Mouse (Mus musculus): ENCODE data around the gene Ccdc162. TPM values are rescaled to one million over a fixed set of nuclear protein-coding genes. Genes with fewer than 3 reads are reported as not detected.

The Ccdc162 gene
- polyA plus RNA-seq, 1 experiment from 2014 or later: 0.69 TPM

- Histone ChIP-seq H3K27ac (replicated peaks; ENCODE audit: low read depth, low read length) (no peak overlapping the region), H3K9ac (replicated peaks; ENCODE audit: low read length) (no peak overlapping the region), H3K4me3 (ENCODE audit: low read depth, low read length) (no peak overlapping the region), H3K4me2 (ENCODE audit: low read depth, low read length) (no peak overlapping the region), H3K36me3 (replicated peaks; ENCODE audit: control insufficient read depth, insufficient read depth, low read depth, low read length) (no peaks in the 10 kb centered on the region), H3K4me1 (ENCODE audit: control insufficient read depth, insufficient read depth, low read length) (no peaks in the 10 kb centered on the region), H3K27me3 (ENCODE audit: control insufficient read depth, insufficient read depth, low read length) (no peaks in the 10 kb centered on the region), H3K9me3 (replicated peaks; ENCODE audit: control insufficient read depth, low read length) (no peaks in the 10 kb centered on the region)
- no peak for ATAC-seq (replicated peaks; ENCODE audit: insufficient number of reproducible peaks, low FRiP score, low TSS enrichment, low read depth)
- WGBS: 94% methylated on average over 5 of the region's 5 CpGs
- DNase-seq (ENCODE audit: low spot score): no peak
Observed at GRCm38 (mm10) chr10:41746554-41746953, 30.1 kb upstream of the Ccdc162 start.

GRCm38 (mm10) chr10:41744006-41744405, 27.6 kb upstream of the Ccdc162 start:
- H3K4me2 ChIP-seq (ENCODE audit: low read depth, low read length): no peak overlapping the region
- no peak overlapping the region for H3K9ac ChIP-seq (replicated peaks; ENCODE audit: low read length)
- H3K4me3 ChIP-seq (ENCODE audit: low read depth, low read length): no peak overlapping the region
- no peak overlapping the region for H3K27ac ChIP-seq (replicated peaks; ENCODE audit: low read depth, low read length)
- H3K4me1 ChIP-seq (ENCODE audit: control insufficient read depth, insufficient read depth, low read length): no peaks in the 10 kb centered on the region
- WGBS: 69% methylated on average over 4 of the region's 4 CpGs
- H3K27me3 ChIP-seq (ENCODE audit: control insufficient read depth, insufficient read depth, low read length): no peaks in the 10 kb centered on the region
- DNase-seq (ENCODE audit: low spot score): no peak
- ATAC-seq (replicated peaks; ENCODE audit: insufficient number of reproducible peaks, low FRiP score, low TSS enrichment, low read depth): no peak
- H3K36me3 ChIP-seq (replicated peaks; ENCODE audit: control insufficient read depth, insufficient read depth, low read depth, low read length): no peaks in the 10 kb centered on the region
- H3K9me3 ChIP-seq (replicated peaks; ENCODE audit: control insufficient read depth, low read length): no peaks in the 10 kb centered on the region

GRCm38 (mm10) chr10:41740221-41740620, 23.8 kb upstream of the Ccdc162 start:
- 84% methylated on average over 2 of the region's 2 CpGs for WGBS
- Histone ChIP-seq H3K9me3 (replicated peaks; ENCODE audit: control insufficient read depth, low read length) (no peaks in the 10 kb centered on the region), H3K4me2 (ENCODE audit: low read depth, low read length) (no peak overlapping the region), H3K36me3 (replicated peaks; ENCODE audit: control insufficient read depth, insufficient read depth, low read depth, low read length) (no peaks in the 10 kb centered on the region), H3K27me3 (ENCODE audit: control insufficient read depth, insufficient read depth, low read length) (no peaks in the 10 kb centered on the region), H3K4me1 (ENCODE audit: control insufficient read depth, insufficient read depth, low read length) (no peaks in the 10 kb centered on the region), H3K9ac (replicated peaks; ENCODE audit: low read length) (no peak overlapping the region), H3K4me3 (ENCODE audit: low read depth, low read length) (no peak overlapping the region), H3K27ac (replicated peaks; ENCODE audit: low read depth, low read length) (no peak overlapping the region)
- DNase-seq (ENCODE audit: low spot score) (no peak), ATAC-seq (replicated peaks; ENCODE audit: insufficient number of reproducible peaks, low FRiP score, low TSS enrichment, low read depth) (no peak)

- ATAC-seq (replicated peaks; ENCODE audit: insufficient number of reproducible peaks, low FRiP score, low TSS enrichment, low read depth): no peak
Observed at GRCm38 (mm10) chr10:41737245-41737644, 20.8 kb upstream of the Ccdc162 start.

GRCm38 (mm10) chr10:41735398-41735797, 19.0 kb upstream of the Ccdc162 start:
- Histone ChIP-seq H3K4me1 (ENCODE audit: control insufficient read depth, insufficient read depth, low read length) (no peaks in the 10 kb centered on the region), H3K27me3 (ENCODE audit: control insufficient read depth, insufficient read depth, low read length) (no peaks in the 10 kb centered on the region), H3K4me2 (ENCODE audit: low read depth, low read length) (no peak overlapping the region), H3K4me3 (ENCODE audit: low read depth, low read length) (no peak overlapping the region), H3K36me3 (replicated peaks; ENCODE audit: control insufficient read depth, insufficient read depth, low read depth, low read length) (no peaks in the 10 kb centered on the region), H3K9me3 (replicated peaks; ENCODE audit: control insufficient read depth, low read length) (no peaks in the 10 kb centered on the region), H3K27ac (replicated peaks; ENCODE audit: low read depth, low read length) (no peak overlapping the region), H3K9ac (replicated peaks; ENCODE audit: low read length) (no peak overlapping the region)
- WGBS: 76% methylated on average over 6 of the region's 6 CpGs
- ATAC-seq (replicated peaks; ENCODE audit: insufficient number of reproducible peaks, low FRiP score, low TSS enrichment, low read depth): no peak
- DNase-seq (ENCODE audit: low spot score): no peak

More at GRCm38 (mm10) chr10:41737245-41737644, 20.8 kb upstream of the Ccdc162 start:
- Histone ChIP-seq H3K4me2 (ENCODE audit: low read depth, low read length) (no peak overlapping the region), H3K9me3 (replicated peaks; ENCODE audit: control insufficient read depth, low read length) (no peaks in the 10 kb centered on the region), H3K4me1 (ENCODE audit: control insufficient read depth, insufficient read depth, low read length) (no peaks in the 10 kb centered on the region), H3K4me3 (ENCODE audit: low read depth, low read length) (no peak overlapping the region), H3K27me3 (ENCODE audit: control insufficient read depth, insufficient read depth, low read length) (no peaks in the 10 kb centered on the region), H3K27ac (replicated peaks; ENCODE audit: low read depth, low read length) (no peak overlapping the region), H3K36me3 (replicated peaks; ENCODE audit: control insufficient read depth, insufficient read depth, low read depth, low read length) (no peaks in the 10 kb centered on the region), H3K9ac (replicated peaks; ENCODE audit: low read length) (no peak overlapping the region)
- 95% methylated on average over 16 of the region's 16 CpGs for WGBS
- no peak for DNase-seq (ENCODE audit: low spot score)

GRCm38 (mm10) chr10:41733214-41733613, 16.8 kb upstream of the Ccdc162 start:
- Histone ChIP-seq H3K9me3 (replicated peaks; ENCODE audit: control insufficient read depth, low read length) (no peaks in the 10 kb centered on the region), H3K4me3 (ENCODE audit: low read depth, low read length) (no peak overlapping the region), H3K27me3 (ENCODE audit: control insufficient read depth, insufficient read depth, low read length) (no peaks in the 10 kb centered on the region), H3K4me1 (ENCODE audit: control insufficient read depth, insufficient read depth, low read length) (no peaks in the 10 kb centered on the region), H3K36me3 (replicated peaks; ENCODE audit: control insufficient read depth, insufficient read depth, low read depth, low read length) (no peaks in the 10 kb centered on the region), H3K27ac (replicated peaks; ENCODE audit: low read depth, low read length) (no peak overlapping the region), H3K9ac (replicated peaks; ENCODE audit: low read length) (no peak overlapping the region), H3K4me2 (ENCODE audit: low read depth, low read length) (no peak overlapping the region)
- ATAC-seq (replicated peaks; ENCODE audit: insufficient number of reproducible peaks, low FRiP score, low TSS enrichment, low read depth) (no peak), DNase-seq (ENCODE audit: low spot score) (no peak)
- WGBS: 96% methylated on average over 3 of the region's 3 CpGs

GRCm38 (mm10) chr10:41731932-41732331, 15.5 kb upstream of the Ccdc162 start:
- no peak for DNase-seq (ENCODE audit: low spot score)
- 91% methylated on average over 4 of the region's 4 CpGs for WGBS
- Histone ChIP-seq H3K36me3 (replicated peaks; ENCODE audit: control insufficient read depth, insufficient read depth, low read depth, low read length) (no peaks in the 10 kb centered on the region; the same call in 1 of the 2 replicates), H3K27me3 (ENCODE audit: control insufficient read depth, insufficient read depth, low read length) (no peaks in the 10 kb centered on the region), H3K9me3 (replicated peaks; ENCODE audit: control insufficient read depth, low read length) (no peaks in the 10 kb centered on the region), H3K4me2 (ENCODE audit: low read depth, low read length) (no peak overlapping the region), H3K4me1 (ENCODE audit: control insufficient read depth, insufficient read depth, low read length) (no peaks in the 10 kb centered on the region), H3K4me3 (ENCODE audit: low read depth, low read length) (no peak overlapping the region), H3K9ac (replicated peaks; ENCODE audit: low read length) (no peak overlapping the region), H3K27ac (replicated peaks; ENCODE audit: low read depth, low read length) (no peak overlapping the region)
- ATAC-seq (replicated peaks; ENCODE audit: insufficient number of reproducible peaks, low FRiP score, low TSS enrichment, low read depth): no peak

- H3K4me2 ChIP-seq (ENCODE audit: low read depth, low read length): no peak overlapping the region
- WGBS: 85% methylated on average over 10 of the region's 10 CpGs
- H3K9ac ChIP-seq (replicated peaks; ENCODE audit: low read length): no peak overlapping the region
- no peak overlapping the region for H3K4me3 ChIP-seq (ENCODE audit: low read depth, low read length)
- H3K4me1 ChIP-seq (ENCODE audit: control insufficient read depth, insufficient read depth, low read length): no peaks in the 10 kb centered on the region
- no peaks in the 10 kb centered on the region for H3K9me3 ChIP-seq (replicated peaks; ENCODE audit: control insufficient read depth, low read length)
- DNase-seq (ENCODE audit: low spot score): no peak
- no peaks in the 10 kb centered on the region for H3K27me3 ChIP-seq (ENCODE audit: control insufficient read depth, insufficient read depth, low read length)
- H3K36me3 ChIP-seq (replicated peaks; ENCODE audit: control insufficient read depth, insufficient read depth, low read depth, low read length): no peaks in the 10 kb centered on the region; the same call in 1 of the 2 replicates
- ATAC-seq (replicated peaks; ENCODE audit: insufficient number of reproducible peaks, low FRiP score, low TSS enrichment, low read depth): no peak
- no peak overlapping the region for H3K27ac ChIP-seq (replicated peaks; ENCODE audit: low read depth, low read length)
Observed at GRCm38 (mm10) chr10:41730746-41731145, 14.3 kb upstream of the Ccdc162 start.

All from embryonic facial prominence, embryonic 11.5 days (tissue).